Mouse (Mus musculus): ENCODE results near the gene Gm6882. TPM values are rescaled to one million over a fixed set of nuclear protein-coding genes. Genes with fewer than 3 reads are reported as not detected.
"Not testable (repeated sequence)": the region's sequence is repeated elsewhere in the genome, so short reads cannot be mapped to it uniquely, and the experiment has no call there.

Gene Gm6882
- not detected in 2 replicates for polyA plus RNA-seq (2012; rRNA removed)

DNA sequence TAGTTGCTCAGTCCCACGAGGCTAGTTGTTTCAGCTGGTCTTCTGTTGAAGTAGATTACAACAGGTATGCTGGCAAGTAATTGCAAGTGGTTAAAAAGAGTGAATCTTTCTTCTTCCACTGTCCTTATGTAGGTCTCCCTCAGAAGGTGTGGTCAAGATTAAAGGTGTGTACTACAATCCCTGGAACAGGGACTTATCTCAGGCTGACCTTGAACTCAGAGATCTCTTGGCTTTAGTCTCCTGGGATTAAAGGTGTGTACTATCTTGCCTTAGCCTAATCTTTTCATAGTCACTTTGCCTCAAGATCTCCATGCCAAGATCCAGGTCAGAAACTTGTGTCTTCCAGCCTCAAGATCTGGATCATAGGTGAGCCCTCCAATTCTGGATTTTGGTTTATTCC is at the start of gene Gm6882:
Gene Gm6882 (minus strand): TSS at position 101 of the 400 bp plus-strand sequence.
- DNase-seq (ENCODE audit: low read depth, low spot score): not testable (repeated sequence)
- 33% methylated on average over 1 of the region's 1 CpGs for WGBS

Other genes starting within 250 kb of the Gm6882 start
- not detected in 2 replicates for gene Gm5157, start 242.3 kb downstream of the Gm6882 start, polyA plus RNA-seq (2012; rRNA removed)
- gene Vmn1r124, start 172.1 kb downstream of the Gm6882 start, polyA plus RNA-seq (2012; rRNA removed): not detected in 2 replicates
- not detected in 2 replicates for gene Vmn1r125, start 160.6 kb downstream of the Gm6882 start, polyA plus RNA-seq (2012; rRNA removed)
- gene Vmn1r126, start 131.3 kb downstream of the Gm6882 start, polyA plus RNA-seq (2012; rRNA removed): not detected in 2 replicates
- not detected in 2 replicates for gene Vmn1r127, start 112.9 kb downstream of the Gm6882 start, polyA plus RNA-seq (2012; rRNA removed)
- not detected in 2 replicates for gene Vmn1r128, start 83.4 kb downstream of the Gm6882 start, polyA plus RNA-seq (2012; rRNA removed)
- gene Vmn1r129, start 71.5 kb downstream of the Gm6882 start, polyA plus RNA-seq (2012; rRNA removed): not detected in 2 replicates
- gene Vmn1r130, start 79.0 kb upstream of the Gm6882 start, polyA plus RNA-seq (2012; rRNA removed): not detected in 2 replicates
- not detected in 2 replicates for gene Vmn1r131, start 113.3 kb upstream of the Gm6882 start, polyA plus RNA-seq (2012; rRNA removed)
- not detected in 2 replicates for gene Vmn1r132, start 181.3 kb upstream of the Gm6882 start, polyA plus RNA-seq (2012; rRNA removed)

Measured in large intestine, adult 2 months (tissue).